ENCODE assay signal across 24 mouse cellular contexts in genomic region chr8:9159322-9159721, GRCm38 (mm10).
DNase-seq lines count a peak whose midpoint lies in the region; ATAC-seq and TF ChIP-seq lines count a peak whose summit lies in the region.
"Had no signal": no experiment of that assay in that cellular context is flagged by ENCODE, and none has a peak within 500 bp of the region (broad histone marks: within the 10 kb centered on the region; RNA-seq: fewer than 3 reads in every experiment).

No protein-coding gene starts in this region.

- TF ChIP-seq CTCF in midbrain, postnatal 0 days (IDR thresholded peaks at IDR 0.05) = no peak

- H3K27ac ChIP-seq in forebrain, embryonic 13.5 days = no peak overlapping the region
- no peak overlapping the region for H3K27ac ChIP-seq in forebrain, embryonic 16.5 days (ENCODE audit: low read length)
- peak overlapping the region; percentile 75; the same call in 1 of the 2 replicates for H3K27ac ChIP-seq in midbrain, embryonic 10.5 days (replicated peaks)
- H3K27ac ChIP-seq in midbrain, postnatal 0 days (ENCODE audit: low read depth, low read length) = no peak overlapping the region
- H3K27ac ChIP-seq in hindbrain, embryonic 15.5 days (replicated peaks) = peak overlapping the region; percentile 57; the same call in 1 of the 2 replicates
- H3K27ac ChIP-seq in midbrain, embryonic 14.5 days (replicated peaks; ENCODE audit: low read depth, low read length) = peak overlapping the region; percentile 78
- H3K27ac ChIP-seq: heart, adult 2 months; heart, embryonic 13.5 days; liver, embryonic 13.5 days had no signal

- 0 out of 2 replicates have a peak, but pooled peaks have one; percentile 6 for ATAC-seq in forebrain, embryonic 13.5 days
- no peak for ATAC-seq in forebrain, embryonic 16.5 days
- ATAC-seq in midbrain, postnatal 0 days (ENCODE audit: low FRiP score) = no peak
- no peak for ATAC-seq in hindbrain, embryonic 15.5 days (ENCODE audit: low FRiP score, low read depth)
- ATAC-seq in midbrain, embryonic 14.5 days (ENCODE audit: low FRiP score, low TSS enrichment) = no peak
- ATAC-seq: inflammation-experienced regulatory T-cells, adult 6 months had no signal

- H3K9me3 ChIP-seq in forebrain, embryonic 13.5 days (replicated peaks) = no peaks in the 10 kb centered on the region
- H3K9me3 ChIP-seq in forebrain, embryonic 16.5 days (ENCODE audit: control insufficient read depth, low read length) = no peaks in the 10 kb centered on the region
- no peaks in the 10 kb centered on the region for H3K9me3 ChIP-seq in midbrain, embryonic 10.5 days (replicated peaks)
- H3K9me3 ChIP-seq in midbrain, postnatal 0 days (ENCODE audit: low read length) = no peaks in the 10 kb centered on the region
- H3K9me3 ChIP-seq in hindbrain, embryonic 15.5 days = no peaks in the 10 kb centered on the region
- no peaks in the 10 kb centered on the region for H3K9me3 ChIP-seq in midbrain, embryonic 14.5 days (ENCODE audit: control insufficient read depth, low read length)
- H3K9me3 ChIP-seq: embryonic facial prominence, embryonic 12.5 days; heart, embryonic 13.5 days; liver, embryonic 13.5 days; megakaryocyte, embryonic 14.5 days had no signal

- no peak overlapping the region for H3K9ac ChIP-seq in forebrain, embryonic 13.5 days
- no peak overlapping the region for H3K9ac ChIP-seq in forebrain, embryonic 16.5 days (replicated peaks; ENCODE audit: low read depth, low read length)
- no peak overlapping the region for H3K9ac ChIP-seq in midbrain, postnatal 0 days (replicated peaks; ENCODE audit: low read length, poor library complexity, severe bottlenecking)
- H3K9ac ChIP-seq in hindbrain, embryonic 15.5 days = no peak overlapping the region
- H3K9ac ChIP-seq in midbrain, embryonic 14.5 days (replicated peaks; ENCODE audit: low read length) = no peak overlapping the region
- H3K9ac ChIP-seq: embryonic facial prominence, embryonic 12.5 days; heart, embryonic 13.5 days; liver, embryonic 13.5 days had no signal

- no peaks in the 10 kb centered on the region for H3K36me3 ChIP-seq in forebrain, embryonic 13.5 days (ENCODE audit: poor library complexity, severe bottlenecking)
- H3K36me3 ChIP-seq in forebrain, embryonic 16.5 days (ENCODE audit: control insufficient read depth, insufficient read depth) = no peaks in the 10 kb centered on the region
- no peaks in the 10 kb centered on the region for H3K36me3 ChIP-seq in midbrain, embryonic 10.5 days
- H3K36me3 ChIP-seq in midbrain, postnatal 0 days (ENCODE audit: insufficient read depth, low read length) = no peaks in the 10 kb centered on the region
- H3K36me3 ChIP-seq in hindbrain, embryonic 15.5 days = no peaks in the 10 kb centered on the region
- H3K36me3 ChIP-seq in midbrain, embryonic 14.5 days (ENCODE audit: control insufficient read depth, insufficient read depth, low read length) = no peaks in the 10 kb centered on the region
- H3K36me3 ChIP-seq: embryonic facial prominence, embryonic 12.5 days; heart, embryonic 13.5 days; liver, embryonic 13.5 days had no signal

- no peak for DNase-seq in midbrain, embryonic 10.5 days (ENCODE audit: low spot score)
- DNase-seq in midbrain, postnatal 0 days (ENCODE audit: low spot score) = no peak
- DNase-seq in midbrain, embryonic 14.5 days = no peak
- DNase-seq in lung, postnatal 4 days = no peak
- DNase-seq in layer of hippocampus, postnatal 10 days (ENCODE audit: low spot score in 2 of 2) = no peak
- DNase-seq: cerebellum, adult 11 months; cerebellum, postnatal 10 days; gastrocnemius, postnatal 36 days; heart, adult 2 months; heart, postnatal 14 days; kidney, adult 18-20 months; kidney, postnatal 4 days; liver, embryonic 13.5 days; lung, adult 2 months; lung, postnatal 14 days had no signal

- no peak overlapping the region for H3K4me3 ChIP-seq in forebrain, embryonic 13.5 days
- no peak overlapping the region for H3K4me3 ChIP-seq in forebrain, embryonic 16.5 days (replicated peaks; ENCODE audit: low read length)
- H3K4me3 ChIP-seq in midbrain, embryonic 10.5 days = no peak overlapping the region
- no peak overlapping the region for H3K4me3 ChIP-seq in midbrain, postnatal 0 days (ENCODE audit: low read depth, low read length)
- no peak overlapping the region for H3K4me3 ChIP-seq in hindbrain, embryonic 15.5 days
- no peak overlapping the region for H3K4me3 ChIP-seq in midbrain, embryonic 14.5 days (replicated peaks; ENCODE audit: low read depth, low read length)
- H3K4me3 ChIP-seq: embryonic facial prominence, embryonic 12.5 days; erythroblast, embryonic 14.5 days; heart, adult 2 months; heart, embryonic 13.5 days; liver, embryonic 13.5 days; megakaryocyte, embryonic 14.5 days; myocyte had no signal

- no peak overlapping the region for H3K4me2 ChIP-seq in forebrain, embryonic 13.5 days
- H3K4me2 ChIP-seq in forebrain, embryonic 16.5 days (ENCODE audit: low read length) = no peak overlapping the region
- no peak overlapping the region for H3K4me2 ChIP-seq in midbrain, postnatal 0 days (ENCODE audit: low read depth, low read length, poor library complexity, severe bottlenecking)
- H3K4me2 ChIP-seq in hindbrain, embryonic 15.5 days = no peak overlapping the region
- no peak overlapping the region for H3K4me2 ChIP-seq in midbrain, embryonic 14.5 days (ENCODE audit: low read length)
- H3K4me2 ChIP-seq: embryonic facial prominence, embryonic 12.5 days; heart, embryonic 13.5 days; liver, embryonic 13.5 days had no signal

- H3K4me1 ChIP-seq in forebrain, embryonic 13.5 days = peaks cover 23% of the 10 kb centered on the region
- H3K4me1 ChIP-seq in forebrain, embryonic 16.5 days (replicated peaks; ENCODE audit: control insufficient read depth, insufficient read depth, low read length) = peaks cover 18% of the 10 kb centered on the region
- peaks cover 36% of the 10 kb centered on the region for H3K4me1 ChIP-seq in midbrain, embryonic 10.5 days
- peaks cover 4% of the 10 kb centered on the region; the same call in 1 of the 2 replicates for H3K4me1 ChIP-seq in midbrain, postnatal 0 days (ENCODE audit: insufficient read depth, low read length)
- H3K4me1 ChIP-seq in hindbrain, embryonic 15.5 days (replicated peaks) = peaks cover 24% of the 10 kb centered on the region
- peaks cover 31% of the 10 kb centered on the region for H3K4me1 ChIP-seq in midbrain, embryonic 14.5 days (ENCODE audit: control insufficient read depth, insufficient read depth, low read length)
- H3K4me1 ChIP-seq: liver, embryonic 13.5 days had no signal

- 86% methylated on average over 7 of the region's 7 CpGs for WGBS in forebrain, embryonic 13.5 days
- whole genome bisulfite sequencing in forebrain, embryonic 16.5 days = 87% methylated on average over 7 of the region's 7 CpGs
- WGBS in midbrain, embryonic 10.5 days = 84% methylated on average over 7 of the region's 7 CpGs
- 80% methylated on average over 7 of the region's 7 CpGs for WGBS in midbrain, postnatal 0 days
- WGBS in hindbrain, embryonic 15.5 days = 58% methylated on average over 7 of the region's 7 CpGs
- 62% methylated on average over 7 of the region's 7 CpGs for WGBS in midbrain, embryonic 14.5 days

- no peaks in the 10 kb centered on the region for H3K27me3 ChIP-seq in forebrain, embryonic 13.5 days
- no peaks in the 10 kb centered on the region for H3K27me3 ChIP-seq in forebrain, embryonic 16.5 days (replicated peaks; ENCODE audit: control insufficient read depth, insufficient read depth, low read length)
- 0 out of 2 replicates have a peak, but pooled peaks cover 7% of the 10 kb centered on the region for H3K27me3 ChIP-seq in midbrain, embryonic 10.5 days (ENCODE audit: low read depth, poor library complexity, severe bottlenecking)
- no peaks in the 10 kb centered on the region for H3K27me3 ChIP-seq in midbrain, postnatal 0 days (ENCODE audit: insufficient read depth, low read length)
- H3K27me3 ChIP-seq in hindbrain, embryonic 15.5 days = no peaks in the 10 kb centered on the region
- H3K27me3 ChIP-seq in midbrain, embryonic 14.5 days (ENCODE audit: control insufficient read depth, insufficient read depth, low read length) = no peaks in the 10 kb centered on the region
- H3K27me3 ChIP-seq: embryonic facial prominence, embryonic 12.5 days; heart, embryonic 13.5 days; liver, embryonic 13.5 days; megakaryocyte, embryonic 14.5 days had no signal

Comparison
In these comparisons a context has a peak if more than half of its experiments do, and no peak if none do; other contexts are left out.
1. H3K27ac ChIP-seq: peak in midbrain, embryonic 10.5 days (single experiment), hindbrain, embryonic 15.5 days (single experiment) and midbrain, embryonic 14.5 days (single experiment); none in forebrain, embryonic 13.5 days (single experiment), forebrain, embryonic 16.5 days (single experiment) and midbrain, postnatal 0 days (single experiment).